Mouse (Mus musculus): ENCODE data around the gene Epb41l5. TPM values are rescaled to one million over a fixed set of nuclear protein-coding genes. Genes with fewer than 3 reads are reported as not detected.

Epb41l5 gene
- total RNA-seq, 2 experiments from 2014 or later: 6.0 to 8.0 TPM

- DNase-seq (ENCODE audit: low spot score in 2 of 2): no peak
- intact Hi-C loops (cut with DNase I): no loop called here
Observed at GRCm38 (mm10) chr1:119602448-119602847, 46.4 kb downstream of the Epb41l5 start.

GRCm38 (mm10) chr1:119598855-119599254 lies 49.9 kb downstream of the Epb41l5 start:
- intact Hi-C loops (cut with DNase I): no loop called here

GRCm38 (mm10) chr1:119596954-119597480 lies 51.8 kb downstream of the Epb41l5 start:
- intact Hi-C loops (cut with DNase I): no loop called here
- no peak for DNase-seq (ENCODE audit: low spot score in 2 of 2)

More at GRCm38 (mm10) chr1:119598855-119599254, 49.9 kb downstream of the Epb41l5 start:
- no peak for DNase-seq (ENCODE audit: low spot score in 2 of 2)

- intact Hi-C loops (cut with DNase I): no loop called here
- DNase-seq (ENCODE audit: low spot score in 2 of 2): no peak
Observed at GRCm38 (mm10) chr1:119590041-119590440, 58.8 kb downstream of the Epb41l5 start.

- intact Hi-C loops (cut with DNase I): no loop called here
Observed at GRCm38 (mm10) chr1:119584974-119585373, 63.8 kb downstream of the Epb41l5 start.

GRCm38 (mm10) chr1:119570134-119570533 lies 78.7 kb downstream of the Epb41l5 start:
- DNase-seq (ENCODE audit: low spot score in 2 of 2): no peak
- intact Hi-C loops (cut with DNase I): no loop called here

More at GRCm38 (mm10) chr1:119584974-119585373, 63.8 kb downstream of the Epb41l5 start:
- DNase-seq (ENCODE audit: low spot score in 2 of 2): no peak

GRCm38 (mm10) chr1:119565531-119565930 lies 83.3 kb downstream of the Epb41l5 start:
- intact Hi-C loops (cut with DNase I): no loop called here
- no peak for DNase-seq (ENCODE audit: low spot score in 2 of 2)

GRCm38 (mm10) chr1:119557641-119558395 lies 91.0 kb downstream of the Epb41l5 start:
- intact Hi-C loops (cut with DNase I): loop anchor here (5.0 kb wide), 1 partner anchor 49 kb away; no protein-coding TSS in a partner anchor

GRCm38 (mm10) chr1:119555651-119556050 lies 93.1 kb downstream of the Epb41l5 start:
- intact Hi-C loops (cut with DNase I): loop anchor here (5.0 kb wide), 1 partner anchor 52 kb away; no protein-coding TSS in a partner anchor
- DNase-seq (ENCODE audit: low spot score in 2 of 2): no peak

More at GRCm38 (mm10) chr1:119557641-119558395, 91.0 kb downstream of the Epb41l5 start:
- peak; percentile 13 to 55 for DNase-seq (ENCODE audit: low spot score in 2 of 2)

- no peak for DNase-seq (ENCODE audit: low spot score in 2 of 2)
- intact Hi-C loops (cut with DNase I): no loop called here
Observed at GRCm38 (mm10) chr1:119551651-119552050, 97.1 kb downstream of the Epb41l5 start.

GRCm38 (mm10) chr1:119550064-119550463 lies 98.7 kb downstream of the Epb41l5 start:
- DNase-seq (ENCODE audit: low spot score in 2 of 2): no peak
- intact Hi-C loops (cut with DNase I): no loop called here

- intact Hi-C loops (cut with DNase I): loop anchor here (2.0 kb wide), 2 partner anchors 125 to 379 kb away; no protein-coding TSS in a partner anchor
- no peak for DNase-seq (ENCODE audit: low spot score in 2 of 2)
Observed at GRCm38 (mm10) chr1:119549327-119549689, 99.5 kb downstream of the Epb41l5 start.

GRCm38 (mm10) chr1:119548668-119549326 lies 100.0 kb downstream of the Epb41l5 start:
- intact Hi-C loops (cut with DNase I): loop anchor here (2.0 kb wide), 2 partner anchors 126 to 380 kb away; no protein-coding TSS in a partner anchor
- peak; percentile 85 to 90 for DNase-seq (ENCODE audit: low spot score in 2 of 2)

- DNase-seq (ENCODE audit: low spot score in 2 of 2): peak in 1 of 2 experiments; percentile 5
- intact Hi-C loops (cut with DNase I): no loop called here
Observed at GRCm38 (mm10) chr1:119546490-119546889, 102.3 kb downstream of the Epb41l5 start.

GRCm38 (mm10) chr1:119545671-119546070 lies 103.1 kb downstream of the Epb41l5 start:
- no peak for DNase-seq (ENCODE audit: low spot score in 2 of 2)
- intact Hi-C loops (cut with DNase I): no loop called here

GRCm38 (mm10) chr1:119545164-119545563 lies 103.6 kb downstream of the Epb41l5 start:
- no peak for DNase-seq (ENCODE audit: low spot score in 2 of 2)
- intact Hi-C loops (cut with DNase I): no loop called here

GRCm38 (mm10) chr1:119544611-119545155 lies 104.1 kb downstream of the Epb41l5 start:
- intact Hi-C loops (cut with DNase I): no loop called here

GRCm38 (mm10) chr1:119543316-119543715 lies 105.5 kb downstream of the Epb41l5 start:
- no peak for DNase-seq (ENCODE audit: low spot score in 2 of 2)
- intact Hi-C loops (cut with DNase I): no loop called here

More at GRCm38 (mm10) chr1:119544611-119545155, 104.1 kb downstream of the Epb41l5 start:
- no peak for DNase-seq (ENCODE audit: low spot score in 2 of 2)

GRCm38 (mm10) chr1:119541570-119541969 lies 107.2 kb downstream of the Epb41l5 start:
- no peak for DNase-seq (ENCODE audit: low spot score in 2 of 2)
- intact Hi-C loops (cut with DNase I): no loop called here

Measured in left cerebral cortex, postnatal 25 days (tissue).